Mouse (Mus musculus) brain, embryonic 18.5 days (tissue): Measurements from ENCODE around the gene Selenos.

Experiments used
- DNase-seq: peaks from one replicate; pipeline ENCODE4 v3.0.0-alpha.2; 2012; ENCODE audit warnings: low read depth, low spot score

Gene Selenos

GRCm38 (mm10) chr7:66084546-66084945 lies 5.1 kb downstream of the Selenos start:
- no peak for DNase-seq

GRCm38 (mm10) chr7:66087652-66088051 lies 8.2 kb downstream of the Selenos start:
- no peak for DNase-seq

- no peak for DNase-seq
These were observed 8.6 kb downstream of the Selenos start for GRCm38 (mm10) chr7:66088077-66088476.

- no peak for DNase-seq
These were observed 11.3 kb downstream of the Selenos start for GRCm38 (mm10) chr7:66090676-66091190.

GRCm38 (mm10) chr7:66091553-66091952 lies 12.1 kb downstream of the Selenos start:
- DNase-seq: no peak

- DNase-seq: no peak
These were observed 13.2 kb downstream of the Selenos start for GRCm38 (mm10) chr7:66092656-66093055.

GRCm38 (mm10) chr7:66094141-66094540 lies 14.7 kb downstream of the Selenos start:
- DNase-seq: no peak

GRCm38 (mm10) chr7:66098803-66099202 lies 19.4 kb downstream of the Selenos start:
- DNase-seq: no peak

GRCm38 (mm10) chr7:66101866-66102265 lies 22.4 kb downstream of the Selenos start:
- no peak for DNase-seq

GRCm38 (mm10) chr7:66104531-66104930 lies 25.1 kb downstream of the Selenos start:
- no peak for DNase-seq

GRCm38 (mm10) chr7:66105771-66106170 lies 26.3 kb downstream of the Selenos start:
- DNase-seq: no peak

- no peak for DNase-seq
These were observed 27.2 kb downstream of the Selenos start for GRCm38 (mm10) chr7:66106581-66107056.

- no peak for DNase-seq
These were observed 27.8 kb downstream of the Selenos start for GRCm38 (mm10) chr7:66107206-66107605.

- DNase-seq: no peak
These were observed 28.5 kb downstream of the Selenos start for GRCm38 (mm10) chr7:66107930-66108329.

GRCm38 (mm10) chr7:66108961-66109854 lies 29.8 kb downstream of the Selenos start, which contains the start of gene Chsy1:
Gene Chsy1 (plus strand): TSS chr7:66109515.
- peak; percentile 85 for DNase-seq

- DNase-seq: no peak
These were observed 30.6 kb downstream of the Selenos start for GRCm38 (mm10) chr7:66109855-66110635.

GRCm38 (mm10) chr7:66110636-66111112 lies 31.2 kb downstream of the Selenos start:
- no peak for DNase-seq

- DNase-seq: no peak
These were observed 31.8 kb downstream of the Selenos start for GRCm38 (mm10) chr7:66111211-66111610.

GRCm38 (mm10) chr7:66113561-66113960 lies 34.1 kb downstream of the Selenos start:
- no peak for DNase-seq

- DNase-seq: no peak
These were observed 36.4 kb downstream of the Selenos start for GRCm38 (mm10) chr7:66115821-66116343.

GRCm38 (mm10) chr7:66116906-66117482 lies 37.5 kb downstream of the Selenos start:
- DNase-seq: no peak
